Mouse (Mus musculus) spleen, adult 2 months (tissue): ENCODE measurements at regions not wholly inside any gene's neighbourhood (a gene's known extent, or its start where the extent isn't known, plus 50 kb on each side); places are given as distances from the start of the nearest gene placed in this dataset.

Experiments used
- CTCF ChIP-seq: fragments of 200-500 bp; IDR thresholded peaks from 2 replicates; pipeline ENCODE4 v1.5.1; 2011; ENCODE audit warnings: mild to moderate bottlenecking, inconsistent platforms; ENCODE audit not compliant: insufficient read depth, insufficient read length, insufficient replicate concordance; ENCODE audit errors: extremely low read depth
- POLR2A ChIP-seq: fragments of 200-500 bp; IDR thresholded peaks from 2 replicates; pipeline ENCODE4 v1.6.1; 2011; ENCODE audit warnings: low read depth, low read length, inconsistent platforms

DNA sequence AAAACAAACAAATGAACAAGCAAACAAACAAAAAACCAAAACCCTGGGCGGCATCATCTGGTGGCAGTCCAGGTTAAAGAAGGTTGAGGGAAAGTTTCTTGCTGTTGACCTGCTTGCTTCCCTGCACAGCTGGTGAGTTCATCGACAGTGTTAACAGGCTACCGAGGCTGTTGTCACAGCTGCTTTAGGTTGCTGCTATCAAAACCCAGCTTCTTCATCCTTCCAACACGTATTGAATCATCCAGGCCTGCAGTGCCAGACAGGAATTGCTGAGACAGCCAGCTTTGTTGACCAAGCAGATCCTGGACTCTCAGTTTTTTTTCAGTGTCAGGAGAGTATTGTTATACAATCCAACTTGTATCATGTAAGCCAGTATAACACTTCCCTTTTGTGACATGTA, 81.0 kb upstream of the Megf9 start:
- TF ChIP-seq CTCF (no peak), POLR2A (no peak)
